Mouse (Mus musculus) B cell, adult 2 months (primary cell): ENCODE measurements around the gene Gatad1.
"Not testable (repeated sequence)": the region's sequence is repeated elsewhere in the genome, so short reads cannot be mapped to it uniquely, and the experiment has no call there.

Experiments used
- DNase-seq, 2 experiments: peaks; one replicate each; pipeline ENCODE4 v3.0.0; 2022

The Gatad1 gene

GRCm38 (mm10) chr5:3633315-3633714, 23.7 kb downstream of the Gatad1 start:
- DNase-seq: no peak

GRCm38 (mm10) chr5:3632285-3632684, 24.7 kb downstream of the Gatad1 start:
- DNase-seq: no peak

GRCm38 (mm10) chr5:3631512-3632271, 25.3 kb downstream of the Gatad1 start:
- DNase-seq: no peak

GRCm38 (mm10) chr5:3630055-3630454, 26.9 kb downstream of the Gatad1 start:
- DNase-seq: no peak

- no peak for DNase-seq
Measured at GRCm38 (mm10) chr5:3620486-3620885, 36.5 kb downstream of the Gatad1 start.

GRCm38 (mm10) chr5:3611835-3612234, 45.1 kb downstream of the Gatad1 start:
- DNase-seq: not testable (repeated sequence)

- no peak for DNase-seq
Measured at GRCm38 (mm10) chr5:3609241-3609640, 47.7 kb downstream of the Gatad1 start.

- no peak for DNase-seq
Measured at GRCm38 (mm10) chr5:3607114-3607513, 49.9 kb downstream of the Gatad1 start.

- no peak for DNase-seq
Measured at GRCm38 (mm10) chr5:3600790-3601189, 56.2 kb downstream of the Gatad1 start.

GRCm38 (mm10) chr5:3600298-3600697, 56.7 kb downstream of the Gatad1 start:
- DNase-seq: no peak

- DNase-seq: no peak
Measured at GRCm38 (mm10) chr5:3598766-3599165, 58.2 kb downstream of the Gatad1 start.

GRCm38 (mm10) chr5:3597171-3597570, 59.8 kb downstream of the Gatad1 start:
- DNase-seq: no peak

GRCm38 (mm10) chr5:3596399-3596766, 60.6 kb downstream of the Gatad1 start, which contains the start of gene Rbm48:
Rbm48 (minus strand) TSS chr5:3596585.
- DNase-seq: peak; percentile 85

- DNase-seq: peak; percentile 93 to 96
Measured at GRCm38 (mm10) chr5:3595693-3596398, 61.1 kb downstream of the Gatad1 start, which contains the start of gene Pex1. Pex1 (plus strand) TSS chr5:3596066.
